ENCODE assay signal across 22 mouse cellular contexts in the genomic region with DNA sequence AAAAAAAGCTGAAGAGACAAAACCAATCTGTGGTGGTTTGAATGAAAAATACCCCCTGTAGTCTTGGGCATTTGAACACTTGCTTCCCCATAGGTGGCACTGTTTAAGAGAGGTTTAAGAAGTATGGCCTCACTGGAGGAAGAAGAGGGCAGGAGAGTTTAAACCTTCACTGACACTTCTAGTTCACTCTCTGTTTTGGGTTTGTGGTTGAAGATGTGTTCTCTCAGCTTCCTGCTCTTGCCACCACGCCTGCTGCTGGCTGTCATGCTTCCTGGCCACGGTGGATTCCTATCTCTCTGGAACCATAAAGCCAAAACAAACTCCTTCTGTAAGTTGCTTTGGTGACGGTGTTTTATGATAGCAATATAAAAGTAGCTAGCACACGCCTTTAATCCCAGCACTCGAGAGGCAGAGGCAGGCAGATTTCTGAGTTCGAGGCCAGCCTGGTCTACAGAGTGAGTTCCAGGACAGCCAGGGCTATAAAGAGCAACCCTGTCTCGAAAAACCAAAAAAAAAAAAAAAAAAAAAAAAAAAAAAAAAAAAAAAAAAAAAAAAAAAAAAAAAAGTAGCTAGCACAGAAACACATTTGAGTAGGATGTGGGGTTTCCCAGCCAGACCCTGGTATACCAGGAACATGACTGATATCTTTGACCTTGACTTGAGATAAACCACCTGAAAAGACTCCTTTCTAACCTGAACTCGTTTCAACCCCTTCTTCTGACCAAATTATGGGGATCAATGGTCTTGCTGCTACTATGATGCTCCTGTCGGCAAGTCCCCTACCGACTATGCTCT.
"Had no signal": no experiment of that assay in that cellular context is flagged by ENCODE, and none has a peak within 500 bp of the region (broad histone marks: within the 10 kb centered on the region; RNA-seq: fewer than 3 reads in every experiment).

No protein-coding gene starts in this region.

- H3K4me2 ChIP-seq: limb, embryonic 13.5 days; liver, embryonic 12.5 days; liver, embryonic 15.5 days; lung, embryonic 15.5 days; midbrain, embryonic 12.5 days; neural tube, embryonic 13.5 days; stomach, embryonic 15.5 days had no signal

- H3K36me3 ChIP-seq: limb, embryonic 10.5 days; limb, embryonic 13.5 days; liver, embryonic 12.5 days; liver, embryonic 15.5 days; lung, embryonic 15.5 days; midbrain, embryonic 12.5 days; neural tube, embryonic 13.5 days; stomach, embryonic 15.5 days had no signal

- H3K27me3 ChIP-seq: limb, embryonic 13.5 days; liver, embryonic 12.5 days; liver, embryonic 15.5 days; lung, embryonic 15.5 days; midbrain, embryonic 12.5 days; neural tube, embryonic 13.5 days; stomach, embryonic 15.5 days had no signal

- H3K4me1 ChIP-seq: limb, embryonic 13.5 days; liver, embryonic 12.5 days; liver, embryonic 15.5 days; lung, embryonic 15.5 days; midbrain, embryonic 12.5 days; neural tube, embryonic 13.5 days; stomach, embryonic 15.5 days had no signal

- H3K4me3 ChIP-seq: layer of hippocampus, adult 2 months; limb, embryonic 10.5 days; limb, embryonic 13.5 days; liver, embryonic 12.5 days; liver, embryonic 15.5 days; lung, embryonic 15.5 days; midbrain, embryonic 12.5 days; myocyte; neural tube, embryonic 13.5 days; stomach, embryonic 15.5 days had no signal

- ATAC-seq: liver, embryonic 12.5 days; midbrain, embryonic 16.5 days had no signal

- H3K9ac ChIP-seq: limb, embryonic 13.5 days; liver, embryonic 12.5 days; liver, embryonic 15.5 days; lung, embryonic 15.5 days; midbrain, embryonic 12.5 days; neural tube, embryonic 13.5 days; stomach, embryonic 15.5 days had no signal

- DNase-seq: kidney, adult 18-20 months; kidney, adult 9 months; kidney, postnatal 14 days; liver; lung, adult 18-20 months; lung, postnatal 10 days; lung, postnatal 36 days; retina, postnatal 1 day; right cerebral cortex, postnatal 25 days; spleen, adult 18-20 months; thymus, postnatal 36 days had no signal

- H3K9me3 ChIP-seq: limb, embryonic 10.5 days; limb, embryonic 13.5 days; liver, embryonic 12.5 days; liver, embryonic 15.5 days; lung, embryonic 15.5 days; midbrain, embryonic 12.5 days; neural tube, embryonic 13.5 days; stomach, embryonic 15.5 days had no signal

- H3K27ac ChIP-seq: layer of hippocampus, adult 2 months; limb, embryonic 10.5 days; limb, embryonic 13.5 days; liver, embryonic 12.5 days; liver, embryonic 15.5 days; lung, embryonic 15.5 days; midbrain, embryonic 12.5 days; neural tube, embryonic 13.5 days; stomach, embryonic 15.5 days had no signal
